Mouse (Mus musculus): ENCODE results near the gene Dcdc2a. TPM values are rescaled to one million over a fixed set of nuclear protein-coding genes. Genes with fewer than 3 reads are reported as not detected.

Gene Dcdc2a
- polyA plus RNA-seq, 1 experiment from 2014 or later, result 4.8 TPM

DNA sequence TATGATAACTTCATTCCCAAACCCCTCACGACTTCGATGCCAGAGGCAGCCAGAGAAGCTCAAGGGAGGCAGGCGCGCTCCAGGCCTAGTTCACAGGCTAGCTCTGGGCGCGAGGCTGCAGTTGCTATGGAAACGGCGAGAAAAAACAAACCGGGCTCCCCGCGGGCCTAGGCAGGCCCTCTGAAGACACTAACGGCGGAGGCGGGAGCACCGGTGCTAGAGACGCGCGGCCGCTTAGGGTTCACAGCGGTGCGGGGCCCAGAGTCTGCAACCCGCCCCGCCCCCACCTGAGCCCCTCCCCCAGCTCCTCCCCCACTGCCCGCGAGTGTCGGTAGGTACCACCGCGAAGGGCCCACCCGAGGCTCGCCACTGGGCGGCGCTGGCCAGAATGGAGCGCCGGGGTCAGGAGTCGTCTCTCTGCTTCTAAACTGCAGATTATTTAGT, 671 bp upstream of the Dcdc2a start:
- peak overlapping the region; percentile 34 for H3K9ac ChIP-seq
- peak overlapping the region; percentile 17; the same call in 1 of the 2 replicates for H3K27ac ChIP-seq
- peaks cover 19% of the 10 kb centered on the region for H3K4me1 ChIP-seq
- peak overlapping the region; percentile 92 for H3K4me2 ChIP-seq
- H3K27me3 ChIP-seq (replicated peaks), result peaks cover 12% of the 10 kb centered on the region; the same call in 1 of the 2 replicates
- H3K9me3 ChIP-seq, result no peaks in the 10 kb centered on the region
- H3K36me3 ChIP-seq (replicated peaks), result no peaks in the 10 kb centered on the region
- peak; percentile 96 for ATAC-seq (replicated peaks)
- peak overlapping the region; percentile 53 for H3K4me3 ChIP-seq
- WGBS, result under 1% methylated on average over 35 of the region's 35 CpGs

DNA sequence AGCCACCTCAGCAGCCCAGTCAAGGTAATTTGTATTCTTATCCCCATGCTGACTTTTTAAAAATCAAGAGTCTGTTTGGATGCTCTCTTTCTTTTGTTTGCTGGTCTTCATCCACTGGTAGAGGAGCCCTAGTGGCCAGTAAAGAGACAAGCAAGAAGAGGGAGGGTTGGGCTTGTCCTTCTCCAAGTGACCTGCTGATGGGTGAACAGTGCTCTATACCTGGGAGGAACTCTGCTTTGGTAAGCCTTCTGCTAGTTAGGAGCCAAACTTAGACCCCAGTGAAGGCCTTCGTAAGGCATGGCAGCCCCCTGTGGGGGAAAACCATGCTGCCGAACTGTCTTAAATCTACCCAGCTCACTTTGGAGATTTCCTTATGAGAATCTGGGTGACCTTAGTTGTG, 10.9 kb downstream of the Dcdc2a start:
- Histone ChIP-seq H3K27me3 (replicated peaks) (no peaks in the 10 kb centered on the region), H3K4me2 (no peak overlapping the region), H3K9me3 (no peaks in the 10 kb centered on the region), H3K36me3 (replicated peaks) (no peaks in the 10 kb centered on the region), H3K9ac (no peak overlapping the region), H3K4me3 (no peak overlapping the region), H3K4me1 (no peaks in the 10 kb centered on the region), H3K27ac (no peak overlapping the region)
- 93% methylated on average over 2 of the region's 2 CpGs for WGBS
- no peak for ATAC-seq (replicated peaks)

DNA sequence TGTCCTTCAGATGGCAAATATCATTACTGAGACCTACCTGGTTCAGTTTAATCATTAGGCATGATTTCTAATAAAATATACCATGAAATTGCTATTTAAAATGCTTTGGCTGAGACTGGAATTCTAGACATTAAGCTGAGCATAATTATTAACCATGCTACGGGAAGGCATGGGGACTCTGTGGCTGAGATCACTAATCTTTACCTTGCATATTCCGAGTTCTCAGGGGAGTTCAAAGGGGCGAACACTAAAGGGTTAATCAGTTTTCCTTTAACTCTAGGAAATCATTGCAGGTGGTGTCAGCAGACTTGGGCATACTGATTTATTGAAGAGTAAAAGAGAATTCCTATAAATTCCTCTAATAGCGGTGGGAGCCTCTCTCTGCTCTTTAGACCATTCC, 11.4 kb downstream of the Dcdc2a start:
- H3K9ac ChIP-seq, result no peak overlapping the region
- H3K27ac ChIP-seq, result no peak overlapping the region
- no peaks in the 10 kb centered on the region for H3K36me3 ChIP-seq (replicated peaks)
- H3K4me3 ChIP-seq, result no peak overlapping the region
- 89% methylated on average over 4 of the region's 4 CpGs for WGBS
- no peak for ATAC-seq (replicated peaks)
- no peaks in the 10 kb centered on the region for H3K9me3 ChIP-seq
- H3K4me1 ChIP-seq, result no peaks in the 10 kb centered on the region
- no peak overlapping the region for H3K4me2 ChIP-seq
- H3K27me3 ChIP-seq (replicated peaks), result no peaks in the 10 kb centered on the region

DNA sequence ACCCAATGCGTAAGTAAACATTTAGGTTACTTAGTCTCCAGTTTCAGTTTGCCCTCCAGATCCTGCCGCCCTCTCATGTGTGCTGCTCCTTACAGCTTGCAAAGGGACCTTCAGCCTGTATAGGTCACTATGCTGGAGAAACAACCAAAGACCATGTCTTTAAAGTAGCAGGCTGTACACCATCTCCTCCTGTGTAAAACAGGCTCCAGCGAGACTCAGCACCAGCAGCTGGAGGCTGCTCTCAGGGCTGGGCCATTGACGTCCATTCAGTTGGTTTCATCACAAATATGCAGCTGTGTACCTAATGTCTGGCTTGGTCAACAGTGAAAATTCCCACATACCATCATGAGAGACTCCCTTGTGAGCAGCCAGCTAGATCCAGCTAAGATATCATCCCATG, 14.0 kb downstream of the Dcdc2a start:
- no peak overlapping the region for H3K9ac ChIP-seq
- no peak for ATAC-seq (replicated peaks)
- WGBS, result 85% methylated on average over 4 of the region's 4 CpGs
- no peak overlapping the region for H3K27ac ChIP-seq
- no peaks in the 10 kb centered on the region for H3K36me3 ChIP-seq (replicated peaks)
- no peaks in the 10 kb centered on the region for H3K9me3 ChIP-seq
- no peak overlapping the region for H3K4me2 ChIP-seq
- no peaks in the 10 kb centered on the region for H3K27me3 ChIP-seq (replicated peaks)
- H3K4me1 ChIP-seq, result no peaks in the 10 kb centered on the region
- no peak overlapping the region for H3K4me3 ChIP-seq

DNA sequence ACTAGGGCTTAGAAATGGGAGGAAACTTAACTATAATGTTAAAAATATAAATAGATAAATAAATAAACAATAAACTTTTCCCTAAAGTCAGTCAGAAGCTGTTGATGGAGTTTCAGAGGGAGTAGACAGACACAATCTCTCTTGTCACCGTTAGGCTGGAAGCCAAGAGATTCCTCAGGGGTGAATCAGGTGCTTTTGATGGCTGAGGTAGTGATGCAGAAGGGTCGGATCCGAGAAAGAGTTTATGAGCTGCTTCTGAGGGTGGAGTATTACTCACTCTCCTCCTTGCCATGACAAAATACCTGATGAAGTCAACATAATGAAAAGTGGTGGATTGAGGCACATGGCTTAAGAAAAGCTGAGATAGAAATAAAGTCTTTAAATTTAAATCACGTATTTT, 15.0 kb downstream of the Dcdc2a start:
- Histone ChIP-seq H3K36me3 (replicated peaks) (no peaks in the 10 kb centered on the region), H3K9me3 (no peaks in the 10 kb centered on the region), H3K4me2 (no peak overlapping the region), H3K9ac (no peak overlapping the region), H3K27me3 (replicated peaks) (no peaks in the 10 kb centered on the region), H3K27ac (no peak overlapping the region), H3K4me1 (no peaks in the 10 kb centered on the region), H3K4me3 (no peak overlapping the region)
- 93% methylated on average over 4 of the region's 4 CpGs for WGBS
- no peak for ATAC-seq (replicated peaks)

DNA sequence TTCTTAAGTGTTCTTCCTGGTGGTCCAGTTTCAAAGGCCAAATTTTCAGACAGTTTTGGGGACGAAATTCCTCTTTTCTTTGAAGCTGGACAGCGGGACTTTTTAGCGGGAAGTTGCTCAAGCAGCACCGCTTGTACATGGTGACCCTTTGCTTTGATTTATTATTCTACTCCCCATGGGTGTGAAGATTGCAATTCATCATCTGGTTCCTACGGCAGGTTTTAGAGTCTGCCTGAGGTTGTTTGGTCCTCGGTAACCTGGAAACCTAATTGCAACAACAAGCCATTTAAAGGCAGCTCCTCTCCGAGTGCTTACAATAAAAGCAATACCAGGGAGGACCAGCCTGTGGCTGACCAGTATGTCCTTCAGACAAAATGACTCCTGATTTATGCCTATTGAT, 21.5 kb downstream of the Dcdc2a start:
- Histone ChIP-seq H3K4me1 (no peaks in the 10 kb centered on the region), H3K9ac (no peak overlapping the region), H3K4me2 (no peak overlapping the region), H3K36me3 (replicated peaks) (no peaks in the 10 kb centered on the region), H3K9me3 (no peaks in the 10 kb centered on the region), H3K4me3 (no peak overlapping the region), H3K27ac (no peak overlapping the region), H3K27me3 (replicated peaks) (no peaks in the 10 kb centered on the region)
- no peak for ATAC-seq (replicated peaks)
- WGBS, result 37% methylated on average over 7 of the region's 7 CpGs

DNA sequence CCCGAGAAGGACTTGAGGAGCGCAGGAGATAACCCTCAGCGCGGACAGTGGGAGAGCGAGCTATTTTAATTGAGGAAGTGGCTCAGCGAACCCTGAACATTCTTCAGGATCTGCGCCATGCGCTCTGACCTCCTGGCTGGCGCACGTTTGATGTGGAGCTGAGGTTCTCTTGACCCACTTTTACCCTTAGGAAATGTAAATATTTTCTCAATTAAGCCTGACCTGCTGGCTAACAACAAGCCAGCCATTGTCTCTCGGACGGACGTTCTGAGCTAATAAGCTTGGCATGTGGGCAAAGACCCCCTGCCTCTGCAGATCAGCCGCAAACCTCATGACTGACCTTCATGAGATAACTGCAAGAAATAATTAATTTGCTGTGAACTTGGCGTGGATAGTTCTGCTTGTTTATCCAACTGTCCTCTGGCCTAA, 27.4 kb downstream of the Dcdc2a start:
- Histone ChIP-seq H3K27ac (no peak overlapping the region), H3K9ac (no peak overlapping the region), H3K4me1 (peaks cover 4% of the 10 kb centered on the region; the same call in 1 of the 2 replicates), H3K9me3 (no peaks in the 10 kb centered on the region), H3K4me3 (no peak overlapping the region), H3K4me2 (no peak overlapping the region), H3K27me3 (replicated peaks) (no peaks in the 10 kb centered on the region), H3K36me3 (replicated peaks) (no peaks in the 10 kb centered on the region)
- 30% methylated on average over 15 of the region's 15 CpGs for WGBS
- ATAC-seq (replicated peaks), result no peak

DNA sequence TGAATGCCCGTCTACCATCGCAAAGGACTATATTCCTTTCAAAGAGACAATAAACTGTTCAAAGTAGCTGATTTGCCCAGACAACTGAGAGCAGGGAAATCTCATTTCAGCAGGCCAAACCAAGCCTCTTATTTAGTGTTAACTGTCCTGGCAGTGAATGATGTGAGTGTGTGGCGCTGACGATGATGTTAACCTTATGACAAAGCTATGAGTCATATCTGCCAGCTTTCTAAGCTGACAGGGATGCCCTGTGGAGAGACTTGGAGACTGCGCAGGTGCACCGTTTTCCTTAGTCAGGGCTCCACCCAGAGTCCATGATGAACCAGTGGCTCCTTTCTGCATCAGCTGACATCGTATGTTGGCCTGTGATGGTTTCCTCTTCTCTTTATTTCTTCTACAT, 29.3 kb downstream of the Dcdc2a start:
- Histone ChIP-seq H3K4me1 (peaks cover 4% of the 10 kb centered on the region; the same call in 1 of the 2 replicates), H3K4me3 (no peak overlapping the region), H3K9ac (no peak overlapping the region), H3K27ac (no peak overlapping the region), H3K36me3 (replicated peaks) (no peaks in the 10 kb centered on the region), H3K9me3 (no peaks in the 10 kb centered on the region), H3K27me3 (replicated peaks) (no peaks in the 10 kb centered on the region), H3K4me2 (no peak overlapping the region)
- WGBS, result 95% methylated on average over 7 of the region's 7 CpGs
- no peak for ATAC-seq (replicated peaks)

DNA sequence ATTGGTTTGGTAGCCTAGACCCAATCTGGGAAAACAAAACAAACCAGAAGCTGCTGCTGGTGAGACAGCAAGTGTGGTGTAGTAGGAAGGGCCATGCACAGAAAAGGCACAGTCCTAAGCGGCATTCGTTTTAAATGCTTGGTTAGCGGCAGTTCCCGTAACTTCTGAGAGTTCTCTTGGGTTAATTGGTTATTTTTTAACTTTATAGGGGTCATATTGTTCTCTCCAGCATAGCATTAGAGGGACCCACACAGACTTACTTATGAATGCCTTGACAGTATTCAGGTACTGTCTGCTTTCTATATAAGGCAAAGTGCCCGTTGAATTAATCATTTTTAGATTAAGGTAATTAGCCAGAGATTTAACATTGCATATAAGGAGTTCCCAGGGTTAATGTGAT, 35.5 kb downstream of the Dcdc2a start:
- H3K27ac ChIP-seq, result no peak overlapping the region
- no peak overlapping the region for H3K9ac ChIP-seq
- H3K4me3 ChIP-seq, result no peak overlapping the region
- no peaks in the 10 kb centered on the region for H3K27me3 ChIP-seq (replicated peaks)
- no peak overlapping the region for H3K4me2 ChIP-seq
- WGBS, result 81% methylated on average over 5 of the region's 5 CpGs
- H3K36me3 ChIP-seq (replicated peaks), result no peaks in the 10 kb centered on the region
- no peaks in the 10 kb centered on the region for H3K9me3 ChIP-seq
- no peaks in the 10 kb centered on the region for H3K4me1 ChIP-seq
- no peak for ATAC-seq (replicated peaks)

DNA sequence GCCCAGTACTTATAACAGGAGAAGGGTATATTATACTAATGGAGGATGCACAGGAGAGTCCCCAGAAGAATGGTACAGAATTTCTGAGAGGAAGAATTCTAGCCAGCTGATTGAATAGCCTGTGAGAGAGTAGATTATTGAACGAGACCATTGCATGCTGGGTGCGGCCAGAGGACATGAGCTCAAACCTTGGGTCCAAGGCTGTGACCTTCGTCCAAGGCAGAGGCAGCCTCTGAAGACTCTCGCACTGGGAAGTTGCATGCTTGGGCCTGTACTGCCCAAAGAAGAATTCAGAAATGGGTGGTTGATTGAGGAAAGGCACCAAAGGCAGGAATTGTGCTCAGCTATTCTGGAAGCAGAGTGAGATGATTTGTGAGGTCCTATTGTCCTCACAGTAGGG, 38.0 kb downstream of the Dcdc2a start:
- no peak overlapping the region for H3K4me2 ChIP-seq
- no peaks in the 10 kb centered on the region for H3K36me3 ChIP-seq (replicated peaks)
- 93% methylated on average over 4 of the region's 4 CpGs for WGBS
- H3K9ac ChIP-seq, result no peak overlapping the region
- no peak overlapping the region for H3K27ac ChIP-seq
- no peaks in the 10 kb centered on the region for H3K4me1 ChIP-seq
- no peak overlapping the region for H3K4me3 ChIP-seq
- H3K9me3 ChIP-seq, result no peaks in the 10 kb centered on the region
- no peak for ATAC-seq (replicated peaks)
- no peaks in the 10 kb centered on the region for H3K27me3 ChIP-seq (replicated peaks)

DNA sequence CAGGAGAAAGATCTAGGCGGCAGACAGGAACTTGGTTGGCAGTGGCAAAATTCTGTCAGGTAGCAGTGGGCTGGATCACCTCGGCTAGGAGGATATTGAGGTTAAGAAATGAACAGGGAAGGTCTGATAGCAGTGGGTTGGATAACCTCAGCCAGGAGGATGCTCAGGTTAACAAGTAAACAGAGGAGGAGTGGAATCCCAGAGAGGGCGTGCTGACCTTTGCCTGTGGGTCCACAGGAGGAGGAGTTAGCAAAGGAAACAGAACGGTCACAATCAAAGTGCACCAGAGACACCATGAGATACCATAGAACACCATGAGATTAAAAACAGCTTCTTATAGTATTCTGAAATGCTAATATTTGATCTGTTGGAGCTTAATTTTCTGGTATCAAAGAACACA, 38.6 kb downstream of the Dcdc2a start:
- H3K4me1 ChIP-seq, result no peaks in the 10 kb centered on the region
- no peaks in the 10 kb centered on the region for H3K9me3 ChIP-seq
- no peaks in the 10 kb centered on the region for H3K36me3 ChIP-seq (replicated peaks)
- no peak overlapping the region for H3K27ac ChIP-seq
- H3K4me3 ChIP-seq, result no peak overlapping the region
- no peak overlapping the region for H3K4me2 ChIP-seq
- H3K27me3 ChIP-seq (replicated peaks), result no peaks in the 10 kb centered on the region
- no peak overlapping the region for H3K9ac ChIP-seq
- 84% methylated on average over 4 of the region's 4 CpGs for WGBS
- no peak for ATAC-seq (replicated peaks)

DNA sequence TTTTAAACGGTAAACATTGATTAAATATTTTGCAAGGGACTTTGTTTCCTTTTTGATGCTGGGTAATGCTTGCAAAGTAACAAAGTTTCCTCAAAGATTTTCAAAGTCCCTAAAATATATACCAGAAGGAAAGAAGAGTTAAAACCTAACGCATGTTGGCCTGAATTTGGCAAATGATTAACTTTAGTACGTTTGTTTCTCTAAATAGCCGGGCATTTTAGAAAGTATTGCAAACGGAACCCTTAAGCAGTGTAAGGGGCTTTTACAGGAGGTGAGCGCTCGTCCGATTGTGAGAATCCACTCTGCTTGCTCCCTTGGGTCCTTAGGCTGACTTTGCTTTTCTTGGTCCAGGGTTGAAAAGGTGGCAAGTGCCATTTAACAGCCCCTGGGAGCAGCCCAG, 41.5 kb downstream of the Dcdc2a start:
- no peaks in the 10 kb centered on the region for H3K9me3 ChIP-seq
- no peaks in the 10 kb centered on the region for H3K4me1 ChIP-seq
- 85% methylated on average over 8 of the region's 8 CpGs for WGBS
- no peak overlapping the region for H3K4me3 ChIP-seq
- H3K27ac ChIP-seq, result no peak overlapping the region
- no peaks in the 10 kb centered on the region for H3K36me3 ChIP-seq (replicated peaks)
- H3K27me3 ChIP-seq (replicated peaks), result no peaks in the 10 kb centered on the region
- no peak overlapping the region for H3K4me2 ChIP-seq
- ATAC-seq (replicated peaks), result no peak
- H3K9ac ChIP-seq, result no peak overlapping the region

DNA sequence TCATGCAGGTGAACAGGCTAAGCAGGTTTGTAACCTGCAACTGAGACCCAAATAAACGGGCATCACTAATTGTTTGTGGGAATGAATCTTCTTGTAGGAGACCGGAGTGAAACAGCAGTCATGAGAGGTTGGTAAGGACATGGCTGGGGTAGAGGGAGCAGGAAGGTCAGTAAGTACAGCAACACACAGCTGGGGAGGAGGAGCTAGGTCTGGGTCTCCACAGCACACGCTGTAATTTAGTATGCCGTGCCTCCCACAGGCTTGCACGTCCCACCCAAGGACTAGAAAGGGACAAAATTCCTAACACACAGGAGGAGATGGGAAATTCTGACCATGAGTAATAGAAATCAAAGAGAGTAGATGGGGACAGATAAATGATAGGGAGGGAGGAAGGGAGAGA, 42.8 kb downstream of the Dcdc2a start:
- Histone ChIP-seq H3K4me2 (no peak overlapping the region), H3K4me1 (no peaks in the 10 kb centered on the region), H3K4me3 (no peak overlapping the region), H3K27me3 (replicated peaks) (no peaks in the 10 kb centered on the region), H3K9ac (no peak overlapping the region), H3K27ac (no peak overlapping the region), H3K9me3 (no peaks in the 10 kb centered on the region), H3K36me3 (replicated peaks) (no peaks in the 10 kb centered on the region)
- WGBS, result 68% methylated on average over 5 of the region's 5 CpGs
- no peak for ATAC-seq (replicated peaks)

DNA sequence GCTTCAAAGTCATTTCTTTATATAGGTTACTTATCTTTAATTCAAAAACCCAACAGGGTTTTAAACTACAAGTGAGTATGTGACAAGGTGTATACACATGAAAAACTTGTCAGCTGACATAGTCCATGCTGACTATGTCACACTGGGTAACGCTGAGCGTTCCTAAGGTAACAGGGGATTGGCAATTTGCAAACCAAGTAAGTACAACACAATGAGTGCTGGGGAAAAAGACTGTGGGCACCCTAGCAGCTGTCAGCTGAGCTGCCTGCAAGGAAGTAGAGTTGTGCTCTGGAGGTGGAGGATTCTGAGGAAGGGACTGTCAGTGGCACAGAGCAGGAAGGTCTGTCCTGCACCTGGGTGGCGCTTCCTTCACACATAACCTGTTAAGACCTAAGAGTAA, 43.7 kb downstream of the Dcdc2a start:
- Histone ChIP-seq H3K9me3 (no peaks in the 10 kb centered on the region), H3K4me2 (no peak overlapping the region), H3K27ac (no peak overlapping the region), H3K4me3 (no peak overlapping the region), H3K36me3 (replicated peaks) (no peaks in the 10 kb centered on the region), H3K9ac (no peak overlapping the region), H3K27me3 (replicated peaks) (no peaks in the 10 kb centered on the region), H3K4me1 (no peaks in the 10 kb centered on the region)
- 64% methylated on average over 3 of the region's 3 CpGs for WGBS
- ATAC-seq (replicated peaks), result no peak
